Mouse (Mus musculus) intestine, embryonic 15.5 days (tissue): ENCODE results near the gene Tmc5. TPM values are rescaled to one million over a fixed set of nuclear protein-coding genes. Genes with fewer than 3 reads are reported as not detected.

Experiments
- ATAC-seq: fragments of 200-750 bp; cut with Nextera tagmentation; 2 replicates; pipeline ENCODE4 v1.8.0; 2017; ENCODE audit warnings: moderate TSS enrichment, moderate library complexity
- H3K27ac ChIP-seq: fragments of 300-500 bp; sonication (generic); 2 replicates; pipeline ENCODE4 v1.5.1; 2015; ENCODE audit warnings: mild to moderate bottlenecking, inconsistent platforms
- H3K27me3 ChIP-seq: fragments of 300-500 bp; sonication (generic); replicated peaks from 2 replicates; pipeline ENCODE4 v1.6.1; 2015; ENCODE audit warnings: inconsistent platforms
- H3K36me3 ChIP-seq: fragments of 300-500 bp; sonication (generic); 2 replicates; pipeline ENCODE4 v1.6.1; 2015; ENCODE audit warnings: inconsistent platforms
- H3K4me1 ChIP-seq: fragments of 300-500 bp; sonication (generic); replicated peaks from 2 replicates; pipeline ENCODE4 v1.6.1; 2015; ENCODE audit warnings: inconsistent platforms
- H3K4me2 ChIP-seq: fragments of 300-500 bp; sonication (generic); replicated peaks from 2 replicates; pipeline ENCODE4 v1.6.1; 2015; ENCODE audit warnings: mild to moderate bottlenecking, inconsistent platforms
- H3K4me3 ChIP-seq: fragments of 300-500 bp; sonication (generic); replicated peaks from 2 replicates; pipeline ENCODE4 v1.5.1; 2015; ENCODE audit warnings: inconsistent platforms
- H3K9ac ChIP-seq: fragments of 300-500 bp; sonication (generic); 2 replicates; pipeline ENCODE4 v1.6.1; 2015; ENCODE audit warnings: inconsistent platforms
- H3K9me3 ChIP-seq: fragments of 300-500 bp; sonication (generic); 2 replicates; pipeline ENCODE4 v1.6.1; 2016; ENCODE audit warnings: inconsistent platforms
- WGBS: fragments of 180-500 bp; shearing (Covaris S2); methylation state at CpG from one replicate; pipeline ENCODE4 v1.1.7; 2015; 5-methylcytosine and 5-hydroxymethylcytosine counted together
- polyA plus RNA-seq: library from polyadenylated mRNA; unstranded; fragments of >200 nt; fragmentation: Nextera tagmentation; extraction: Ambion mirVana; gene quantifications from 2 replicates; pipeline ENCODE4 v1.2.1, GENCODE M21; 2015

Gene Tmc5
- polyA plus RNA-seq, 1 experiment from 2014 or later, result 9.6 TPM

- no peaks in the 10 kb centered on the region for H3K27me3 ChIP-seq
- H3K9me3 ChIP-seq, result no peaks in the 10 kb centered on the region
- peaks cover 4% of the 10 kb centered on the region for H3K4me1 ChIP-seq
- no peaks in the 10 kb centered on the region for H3K36me3 ChIP-seq
- H3K4me3 ChIP-seq, result no peak overlapping the region
- no peak overlapping the region for H3K27ac ChIP-seq
- ATAC-seq, result no peak
- H3K9ac ChIP-seq, result no peak overlapping the region
- no peak overlapping the region for H3K4me2 ChIP-seq
- WGBS, result 72% methylated on average over 13 of the region's 13 CpGs
Observed at GRCm38 (mm10) chr7:118614076-118614475, 17.0 kb downstream of the Tmc5 start.

- H3K9ac ChIP-seq, result no peak overlapping the region
- no peak overlapping the region for H3K4me2 ChIP-seq
- no peaks in the 10 kb centered on the region for H3K27me3 ChIP-seq
- ATAC-seq, result no peak
- H3K27ac ChIP-seq, result no peak overlapping the region
- no peaks in the 10 kb centered on the region for H3K36me3 ChIP-seq
- no peaks in the 10 kb centered on the region for H3K9me3 ChIP-seq
- H3K4me3 ChIP-seq, result no peak overlapping the region
- 82% methylated on average over 5 of the region's 5 CpGs for WGBS
- H3K4me1 ChIP-seq, result 0 out of 2 replicates have a peak, but pooled peaks cover 3% of the 10 kb centered on the region
Observed at GRCm38 (mm10) chr7:118618104-118618503, 21.0 kb downstream of the Tmc5 start.

GRCm38 (mm10) chr7:118620243-118620906 is 23.3 kb downstream of the Tmc5 start:
- Histone ChIP-seq H3K27me3 (no peaks in the 10 kb centered on the region), H3K27ac (peak overlapping the region; percentile 51; the same call in 1 of the 2 replicates), H3K36me3 (no peaks in the 10 kb centered on the region), H3K9me3 (no peaks in the 10 kb centered on the region), H3K4me2 (no peak overlapping the region), H3K4me3 (no peak overlapping the region), H3K9ac (no peak overlapping the region), H3K4me1 (0 out of 2 replicates have a peak, but pooled peaks cover 3% of the 10 kb centered on the region)
- peak; percentile 74 for ATAC-seq
- WGBS, result 79% methylated on average over 7 of the region's 7 CpGs

- H3K27ac ChIP-seq, result no peak overlapping the region
Observed at GRCm38 (mm10) chr7:118621094-118621493, 24.0 kb downstream of the Tmc5 start.

GRCm38 (mm10) chr7:118627550-118628298 is 30.6 kb downstream of the Tmc5 start:
- peak; percentile 94 for ATAC-seq
- H3K36me3 ChIP-seq, result no peaks in the 10 kb centered on the region
- no peak overlapping the region for H3K4me3 ChIP-seq
- WGBS, result 59% methylated on average over 13 of the region's 13 CpGs
- H3K27me3 ChIP-seq, result no peaks in the 10 kb centered on the region
- H3K27ac ChIP-seq, result 0 out of 2 replicates have a peak overlapping the region, but pooled peaks have one; percentile 17
- no peaks in the 10 kb centered on the region for H3K9me3 ChIP-seq
- no peak overlapping the region for H3K9ac ChIP-seq
- no peaks in the 10 kb centered on the region for H3K4me1 ChIP-seq
- H3K4me2 ChIP-seq, result no peak overlapping the region

More at GRCm38 (mm10) chr7:118621094-118621493, 24.0 kb downstream of the Tmc5 start:
- no peaks in the 10 kb centered on the region for H3K27me3 ChIP-seq
- no peak for ATAC-seq
- no peak overlapping the region for H3K9ac ChIP-seq
- no peaks in the 10 kb centered on the region for H3K9me3 ChIP-seq
- 80% methylated on average over 6 of the region's 6 CpGs for whole genome bisulfite sequencing
- H3K36me3 ChIP-seq, result no peaks in the 10 kb centered on the region
- H3K4me3 ChIP-seq, result no peak overlapping the region
- H3K4me2 ChIP-seq, result no peak overlapping the region
- 0 out of 2 replicates have a peak, but pooled peaks cover 3% of the 10 kb centered on the region for H3K4me1 ChIP-seq

- H3K36me3 ChIP-seq, result no peaks in the 10 kb centered on the region
- H3K9me3 ChIP-seq, result no peaks in the 10 kb centered on the region
- H3K27ac ChIP-seq, result no peak overlapping the region
- no peak overlapping the region for H3K9ac ChIP-seq
- H3K4me3 ChIP-seq, result no peak overlapping the region
- H3K4me2 ChIP-seq, result no peak overlapping the region
- WGBS, result 81% methylated on average over 9 of the region's 9 CpGs
- ATAC-seq, result no peak
- H3K27me3 ChIP-seq, result no peaks in the 10 kb centered on the region
- H3K4me1 ChIP-seq, result no peaks in the 10 kb centered on the region
Observed at GRCm38 (mm10) chr7:118633094-118633493, 36.0 kb downstream of the Tmc5 start.

- 80% methylated on average over 7 of the region's 7 CpGs for WGBS
Observed at GRCm38 (mm10) chr7:118633951-118634350, 36.9 kb downstream of the Tmc5 start.

GRCm38 (mm10) chr7:118637466-118637865 is 40.4 kb downstream of the Tmc5 start:
- no peak for ATAC-seq
- H3K4me1 ChIP-seq, result no peaks in the 10 kb centered on the region
- no peak overlapping the region for H3K27ac ChIP-seq
- no peaks in the 10 kb centered on the region for H3K36me3 ChIP-seq
- no peaks in the 10 kb centered on the region for H3K9me3 ChIP-seq
- no peak overlapping the region for H3K4me3 ChIP-seq
- H3K4me2 ChIP-seq, result no peak overlapping the region
- 52% methylated on average over 4 of the region's 4 CpGs for WGBS
- no peak overlapping the region for H3K9ac ChIP-seq
- no peaks in the 10 kb centered on the region; the same call in 1 of the 2 replicates for H3K27me3 ChIP-seq

More at GRCm38 (mm10) chr7:118633951-118634350, 36.9 kb downstream of the Tmc5 start:
- Histone ChIP-seq H3K27me3 (no peaks in the 10 kb centered on the region), H3K9ac (no peak overlapping the region), H3K36me3 (no peaks in the 10 kb centered on the region), H3K9me3 (no peaks in the 10 kb centered on the region), H3K27ac (no peak overlapping the region), H3K4me1 (no peaks in the 10 kb centered on the region), H3K4me3 (no peak overlapping the region), H3K4me2 (no peak overlapping the region)
- ATAC-seq, result no peak

GRCm38 (mm10) chr7:118646237-118646636 is 49.1 kb downstream of the Tmc5 start:
- Histone ChIP-seq H3K4me2 (no peak overlapping the region), H3K9me3 (no peaks in the 10 kb centered on the region), H3K9ac (no peak overlapping the region), H3K27ac (no peak overlapping the region), H3K27me3 (no peaks in the 10 kb centered on the region; the same call in 1 of the 2 replicates), H3K4me1 (no peaks in the 10 kb centered on the region), H3K4me3 (no peak overlapping the region), H3K36me3 (no peaks in the 10 kb centered on the region)
- no peak for ATAC-seq
- 86% methylated on average over 1 of the region's 1 CpGs for WGBS

GRCm38 (mm10) chr7:118649328-118649727 is 52.2 kb downstream of the Tmc5 start:
- no peaks in the 10 kb centered on the region for H3K36me3 ChIP-seq
- H3K4me2 ChIP-seq, result no peak overlapping the region
- no peaks in the 10 kb centered on the region for H3K9me3 ChIP-seq
- H3K9ac ChIP-seq, result no peak overlapping the region
- no peak overlapping the region for H3K4me3 ChIP-seq
- H3K27ac ChIP-seq, result no peak overlapping the region
- no peak for ATAC-seq
- no peaks in the 10 kb centered on the region for H3K27me3 ChIP-seq
- H3K4me1 ChIP-seq, result no peaks in the 10 kb centered on the region
- 81% methylated on average over 7 of the region's 7 CpGs for WGBS

- H3K4me3 ChIP-seq, result no peak overlapping the region
- no peak overlapping the region for H3K27ac ChIP-seq
- no peaks in the 10 kb centered on the region for H3K4me1 ChIP-seq
- no peaks in the 10 kb centered on the region for H3K27me3 ChIP-seq
- no peaks in the 10 kb centered on the region for H3K9me3 ChIP-seq
- no peak overlapping the region for H3K9ac ChIP-seq
- no peak for ATAC-seq
- WGBS, result 67% methylated on average over 4 of the region's 4 CpGs
- H3K36me3 ChIP-seq, result no peaks in the 10 kb centered on the region
- no peak overlapping the region for H3K4me2 ChIP-seq
Observed at GRCm38 (mm10) chr7:118650119-118650518, 53.0 kb downstream of the Tmc5 start.

GRCm38 (mm10) chr7:118650891-118651290 is 53.8 kb downstream of the Tmc5 start:
- Histone ChIP-seq H3K27ac (no peak overlapping the region), H3K4me2 (no peak overlapping the region), H3K9ac (no peak overlapping the region), H3K27me3 (no peaks in the 10 kb centered on the region), H3K4me3 (no peak overlapping the region), H3K4me1 (no peaks in the 10 kb centered on the region), H3K9me3 (no peaks in the 10 kb centered on the region), H3K36me3 (no peaks in the 10 kb centered on the region)
- ATAC-seq, result no peak
- WGBS, result 90% methylated on average over 1 of the region's 1 CpGs
